Mouse (Mus musculus) naive thymus-derived CD4-positive, alpha-beta T cell, adult 2 months (primary cell): ENCODE data around the gene Stub1.
"Not testable (repeated sequence)": the region's sequence is repeated elsewhere in the genome, so short reads cannot be mapped to it uniquely, and the experiment has no call there.

Experiments used
- DNase-seq: peaks from one replicate; pipeline ENCODE4 v3.0.0-alpha.2; 2011; ENCODE audit warnings: low read depth

Gene Stub1

GRCm38 (mm10) chr17:25823452-25823851, 9.8 kb downstream of the Stub1 start, which contains the start of gene Wdr24:
Gene Wdr24, plus strand, starts transcription at chr17:25823627.
- peak; percentile 92 for DNase-seq

- DNase-seq = no peak
Measured at GRCm38 (mm10) chr17:25818851-25819780, 14.1 kb downstream of the Stub1 start.

GRCm38 (mm10) chr17:25817662-25818061, 15.5 kb downstream of the Stub1 start:
- DNase-seq = no peak

- DNase-seq = peak; percentile 82
Measured at GRCm38 (mm10) chr17:25813471-25813870, 19.7 kb downstream of the Stub1 start.

GRCm38 (mm10) chr17:25810890-25811289, 22.3 kb downstream of the Stub1 start:
- no peak for DNase-seq

GRCm38 (mm10) chr17:25809606-25810340, 23.4 kb downstream of the Stub1 start:
- no peak for DNase-seq

- DNase-seq = no peak
Measured at GRCm38 (mm10) chr17:25808789-25809605, 24.2 kb downstream of the Stub1 start, which contains the start of gene Fbxl16. Gene Fbxl16, plus strand, starts transcription at chr17:25809085.

GRCm38 (mm10) chr17:25808028-25808427, 25.2 kb downstream of the Stub1 start:
- DNase-seq = no peak

GRCm38 (mm10) chr17:25807452-25807851, 25.8 kb downstream of the Stub1 start:
- not testable (repeated sequence) for DNase-seq

GRCm38 (mm10) chr17:25806507-25806906, 26.7 kb downstream of the Stub1 start:
- no peak for DNase-seq

- DNase-seq = no peak
Measured at GRCm38 (mm10) chr17:25802825-25803517, 30.2 kb downstream of the Stub1 start.

GRCm38 (mm10) chr17:25801029-25801428, 32.2 kb downstream of the Stub1 start:
- peak; percentile 89 for DNase-seq

GRCm38 (mm10) chr17:25796951-25797369, 36.2 kb downstream of the Stub1 start, which contains the start of gene Metrn:
Gene Metrn, minus strand, starts transcription at chr17:25797136.
- DNase-seq = peak; percentile 82

GRCm38 (mm10) chr17:25796211-25796771, 36.9 kb downstream of the Stub1 start:
- no peak for DNase-seq

GRCm38 (mm10) chr17:25795609-25796092, 37.6 kb downstream of the Stub1 start, which contains the start of gene AC134908.4:
Gene AC134908.4, minus strand, starts transcription at chr17:25795659.
- no peak for DNase-seq

- DNase-seq = no peak
Measured at GRCm38 (mm10) chr17:25794998-25795397, 38.2 kb downstream of the Stub1 start.

GRCm38 (mm10) chr17:25794197-25794596, 39.0 kb downstream of the Stub1 start:
- DNase-seq = no peak

GRCm38 (mm10) chr17:25792615-25793014, 40.6 kb downstream of the Stub1 start, which contains the start of gene Fam173a:
Gene Fam173a, minus strand, starts transcription at chr17:25792901.
- DNase-seq = peak; percentile 89

GRCm38 (mm10) chr17:25791843-25792527, 41.2 kb downstream of the Stub1 start:
- DNase-seq = peak; percentile 92

- no peak for DNase-seq
Measured at GRCm38 (mm10) chr17:25791320-25791842, 41.8 kb downstream of the Stub1 start.
